Mouse (Mus musculus): ENCODE measurements at regions not wholly inside any gene's neighbourhood (a gene's known extent, or its start where the extent isn't known, plus 50 kb on each side); places are given as distances from the start of the nearest gene placed in this dataset.
"Not testable (repeated sequence)": the region's sequence is repeated elsewhere in the genome, so short reads cannot be mapped to it uniquely, and the experiment has no call there.

- in situ Hi-C loops (cut with MboI, MseI), result no loop called here
Observed at GRCm38 (mm10) chr2:168424277-168425099, 143.0 kb upstream of the Kcng1 start.

DNA sequence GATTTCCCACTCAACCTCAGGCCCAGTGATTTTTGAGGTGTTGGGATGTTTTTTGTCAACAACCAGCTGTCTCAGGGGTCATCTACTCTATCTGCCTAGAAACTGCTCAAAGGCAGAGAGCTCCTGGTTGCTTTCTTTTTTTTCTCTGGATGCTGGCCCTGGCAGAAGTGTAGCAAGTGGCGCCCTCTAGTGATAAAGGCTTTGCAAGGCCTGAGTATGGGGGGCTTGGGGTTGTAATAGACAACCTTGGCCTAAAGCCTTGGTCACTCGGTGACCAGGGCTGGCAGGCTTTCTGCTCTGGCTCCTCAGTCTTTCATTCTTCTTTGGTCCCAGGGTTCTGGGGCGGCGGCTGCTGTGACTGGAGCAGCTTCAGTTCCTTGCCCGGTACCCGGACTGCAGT lies 142.0 kb upstream of the Kcng1 start:
- in situ Hi-C loops (cut with MboI, MseI), result no loop called here

GRCm38 (mm10) chr2:168415140-168415539 lies 133.6 kb upstream of the Kcng1 start:
- in situ Hi-C loops (cut with MboI, MseI), result no loop called here

DNA sequence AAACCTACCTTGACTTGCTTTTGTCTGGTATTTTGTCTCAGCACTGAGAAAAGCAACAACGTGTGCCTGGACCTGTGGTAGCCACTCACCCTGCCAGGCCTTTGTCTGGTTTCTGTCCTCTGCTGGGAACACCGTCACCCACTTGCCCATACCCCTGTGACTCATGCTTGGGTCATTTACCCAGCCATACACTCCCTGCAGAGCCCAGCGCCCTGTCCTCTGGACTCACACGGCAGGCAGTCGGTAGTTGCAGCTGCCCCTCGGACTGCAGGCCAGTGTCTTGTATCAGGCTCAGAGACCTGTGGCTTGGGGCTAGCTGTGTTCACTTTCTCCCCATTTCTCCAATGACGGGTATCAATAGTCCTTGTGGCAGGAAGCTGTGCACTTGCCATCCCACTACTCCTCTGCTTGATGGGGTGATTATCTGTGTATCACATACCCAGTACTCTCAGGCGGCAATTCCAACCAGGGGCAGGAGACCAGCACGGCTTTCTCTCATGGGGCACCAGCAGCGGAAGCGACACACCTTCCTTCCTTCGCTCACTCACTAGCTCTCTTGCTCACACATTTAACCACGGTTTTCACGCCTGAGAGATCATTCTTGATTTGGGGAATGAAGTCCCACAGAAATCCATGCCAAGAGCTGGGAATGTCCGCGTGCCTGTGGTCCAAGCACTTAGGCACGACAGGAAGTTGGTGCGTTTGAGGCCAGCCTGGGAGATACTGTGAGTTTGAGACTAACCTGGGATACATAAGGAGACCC lies 132.8 kb upstream of the Kcng1 start:
- in situ Hi-C loops (cut with MboI, MseI), result no loop called here

DNA sequence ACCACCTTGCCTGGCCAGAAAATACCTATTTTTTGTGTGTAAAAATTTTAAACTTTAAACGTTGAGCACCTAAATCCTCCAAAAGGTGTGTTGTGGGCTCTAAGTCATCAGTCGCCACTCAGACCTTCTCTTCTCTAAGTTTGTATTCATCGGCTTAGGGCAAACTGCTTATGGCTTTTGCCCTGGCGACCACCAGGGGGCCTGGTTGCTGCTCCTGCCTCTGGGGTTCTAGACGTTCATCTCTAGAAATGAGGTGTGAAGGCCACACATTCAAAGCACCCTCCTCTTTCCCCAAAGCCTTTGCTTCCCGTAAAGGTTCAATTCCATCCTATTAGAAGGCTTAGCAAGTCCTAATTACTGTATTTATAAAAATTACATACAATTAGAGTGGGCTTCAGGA lies 131.3 kb upstream of the Kcng1 start:
- in situ Hi-C loops (cut with MboI, MseI), result no loop called here

DNA sequence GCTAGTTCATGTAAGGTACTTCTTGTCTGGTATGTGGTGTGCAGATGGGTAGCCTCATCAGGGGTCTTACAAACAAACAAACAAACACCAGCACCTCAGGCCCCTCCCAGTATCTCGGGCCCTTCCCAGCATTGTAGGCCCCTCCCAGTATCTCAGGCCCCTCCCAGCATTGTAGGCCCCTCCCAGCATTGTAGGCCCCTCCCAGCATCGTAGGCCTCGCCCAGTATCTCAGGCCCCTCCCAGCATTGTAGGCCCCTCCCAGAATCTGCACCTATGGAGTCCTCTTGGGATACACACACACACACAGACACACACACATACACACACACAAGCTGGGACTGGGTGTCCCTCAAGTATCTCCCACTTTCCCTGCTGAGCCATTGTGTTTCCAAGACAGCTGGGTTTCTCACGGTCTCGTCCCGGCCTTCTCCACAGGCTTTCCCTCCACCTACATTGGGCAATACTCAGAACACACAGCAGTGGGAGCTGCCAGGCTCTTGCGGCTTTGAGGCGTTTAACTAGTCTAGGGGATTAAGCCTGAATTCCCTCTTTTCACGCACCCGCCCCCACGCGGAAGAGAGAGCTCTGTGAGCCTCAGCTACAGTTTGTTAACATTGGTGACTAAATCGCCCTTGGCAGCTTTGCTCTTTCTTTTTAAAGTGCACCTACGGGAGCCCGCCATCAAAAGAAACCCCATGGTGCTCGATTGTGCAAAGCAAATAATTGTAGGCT lies 121.4 kb upstream of the Kcng1 start:
- in situ Hi-C loops (cut with MboI, MseI), result no loop called here

GRCm38 (mm10) chr2:168399088-168399709 lies 117.7 kb upstream of the Kcng1 start:
- in situ Hi-C loops (cut with MboI, MseI), result no loop called here

DNA sequence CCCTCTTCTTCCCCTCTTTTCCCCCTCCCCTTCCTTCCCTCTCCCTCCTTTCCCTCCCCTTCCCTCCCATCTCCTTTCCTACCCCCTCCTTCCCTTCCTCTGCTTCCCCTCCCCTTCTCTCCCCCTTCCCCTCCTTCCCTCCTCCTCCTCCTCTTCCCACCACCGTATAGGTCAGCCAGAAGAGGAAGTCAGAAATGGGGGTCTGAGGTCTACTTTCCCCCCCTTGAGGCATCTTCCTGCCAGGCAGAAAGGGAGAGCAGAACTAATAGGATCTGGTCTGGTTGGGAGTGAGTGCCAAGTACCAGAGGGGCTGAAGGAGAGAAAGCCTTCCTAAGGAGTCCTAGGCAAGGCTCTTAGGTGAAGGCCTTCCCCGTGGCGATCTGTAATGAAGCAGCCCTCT lies 114.8 kb upstream of the Kcng1 start:
- in situ Hi-C loops (cut with MboI, MseI), result no loop called here

GRCm38 (mm10) chr2:168393341-168393740 lies 111.8 kb upstream of the Kcng1 start:
- in situ Hi-C loops (cut with MboI, MseI), result no loop called here

DNA sequence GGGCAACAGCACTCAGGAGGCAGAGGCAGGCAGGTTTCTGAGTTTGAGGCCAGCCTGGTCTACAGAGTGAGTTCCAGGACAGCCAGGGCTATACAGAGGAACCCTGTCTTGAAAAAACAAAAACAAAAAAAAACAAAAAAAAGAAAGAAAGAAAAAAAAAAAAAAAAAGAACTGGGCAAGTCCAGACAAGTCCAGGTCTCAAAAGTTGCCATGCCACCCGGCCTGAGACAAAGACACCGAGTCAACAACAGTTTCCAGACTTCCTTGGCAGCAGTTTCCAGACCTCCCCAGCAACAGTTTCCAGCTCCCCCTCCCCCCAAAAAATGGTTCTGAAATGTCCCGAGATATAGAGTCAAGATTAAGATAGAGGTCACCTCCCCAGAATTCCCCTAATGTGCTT lies 110.6 kb upstream of the Kcng1 start:
- in situ Hi-C loops (cut with MboI, MseI), result not testable (repeated sequence)

DNA sequence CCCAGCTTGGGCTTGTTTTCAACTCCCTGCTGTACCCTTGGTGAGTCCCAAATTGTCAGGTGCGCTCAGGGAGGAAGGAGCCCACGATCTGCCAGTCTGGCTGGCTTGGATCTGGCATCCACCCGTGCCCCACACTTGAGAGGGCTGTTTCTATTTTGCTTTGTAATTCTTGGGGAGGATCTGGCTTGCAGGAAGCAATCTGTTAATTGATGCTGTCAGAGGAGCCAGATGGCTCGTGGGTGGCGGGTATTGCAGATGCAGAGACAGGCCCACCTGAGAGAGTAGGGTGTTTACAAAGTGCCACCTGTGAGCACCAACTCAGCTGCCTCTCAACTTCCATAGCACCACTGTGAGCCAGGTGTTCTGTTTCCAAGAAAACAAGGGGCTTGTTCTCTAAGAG lies 99.1 kb upstream of the Kcng1 start:
- in situ Hi-C loops (cut with MboI, MseI), result no loop called here

- in situ Hi-C loops (cut with MboI, MseI), result no loop called here
Observed at GRCm38 (mm10) chr2:168372356-168372755, 90.8 kb upstream of the Kcng1 start.

DNA sequence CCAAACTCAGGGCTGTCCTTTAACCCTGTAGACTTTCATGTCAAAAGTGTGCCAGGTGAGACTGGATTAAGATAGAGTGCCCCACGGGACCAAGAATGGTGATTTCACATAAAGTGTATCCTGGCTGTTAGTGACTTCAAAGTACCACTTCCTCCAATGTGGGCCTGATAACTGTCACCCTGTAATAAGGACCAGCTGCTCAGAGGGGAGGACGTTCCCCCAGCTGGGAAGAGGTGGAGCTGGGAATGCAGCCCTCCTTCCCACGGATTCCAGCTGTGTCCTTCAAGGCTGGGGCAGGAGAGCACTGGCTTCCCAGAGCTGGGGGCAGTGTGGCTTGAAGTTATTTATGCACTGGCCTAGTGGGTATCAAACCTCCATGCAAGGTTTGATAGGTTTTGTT lies 89.7 kb upstream of the Kcng1 start:
- in situ Hi-C loops (cut with MboI, MseI), result no loop called here

- in situ Hi-C loops (cut with MboI, MseI), result loop anchor here in 1 of 2 experiments (10.0 kb wide), 1 partner anchor 1814 kb away; no protein-coding TSS in a partner anchor
Observed at GRCm38 (mm10) chr2:168359200-168359599, 77.7 kb upstream of the Kcng1 start.

- in situ Hi-C loops (cut with MboI, MseI), result loop anchor here in 1 of 2 experiments (10.0 kb wide), 1 partner anchor 1814 kb away; no protein-coding TSS in a partner anchor
Observed at GRCm38 (mm10) chr2:168358551-168358950, 77.0 kb upstream of the Kcng1 start.

DNA sequence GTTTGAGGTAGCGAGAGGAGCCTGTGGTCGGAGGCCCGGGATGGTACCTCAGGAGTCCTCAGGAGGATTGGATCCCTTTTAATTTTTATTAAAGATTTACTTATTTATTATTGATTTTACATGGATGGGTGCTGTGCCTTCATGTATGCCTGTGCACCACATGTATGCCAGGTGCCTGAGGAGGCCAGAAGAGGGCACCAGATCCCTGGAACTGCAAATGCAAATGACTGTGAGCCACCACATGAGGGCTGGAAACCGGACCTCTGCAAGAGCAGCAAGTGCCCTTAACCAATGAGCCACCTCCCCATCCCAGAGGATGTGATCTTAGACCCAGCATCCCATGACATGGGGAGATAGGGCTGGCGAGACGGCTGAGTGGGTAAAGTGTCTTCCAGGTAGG lies 76.3 kb upstream of the Kcng1 start:
- in situ Hi-C loops (cut with MboI, MseI), result loop anchor here in 1 of 2 experiments (10.0 kb wide), 1 partner anchor 1813 kb away; no protein-coding TSS in a partner anchor

GRCm38 (mm10) chr2:168354397-168354796 lies 72.9 kb upstream of the Kcng1 start:
- in situ Hi-C loops (cut with MboI, MseI), result loop anchor here in 1 of 2 experiments (10.0 kb wide), 1 partner anchor 1810 kb away; no protein-coding TSS in a partner anchor

GRCm38 (mm10) chr2:168352626-168353025 lies 71.1 kb upstream of the Kcng1 start:
- in situ Hi-C loops (cut with MboI, MseI), result loop anchor here in 1 of 2 experiments (10.0 kb wide), 1 partner anchor 1808 kb away; no protein-coding TSS in a partner anchor

DNA sequence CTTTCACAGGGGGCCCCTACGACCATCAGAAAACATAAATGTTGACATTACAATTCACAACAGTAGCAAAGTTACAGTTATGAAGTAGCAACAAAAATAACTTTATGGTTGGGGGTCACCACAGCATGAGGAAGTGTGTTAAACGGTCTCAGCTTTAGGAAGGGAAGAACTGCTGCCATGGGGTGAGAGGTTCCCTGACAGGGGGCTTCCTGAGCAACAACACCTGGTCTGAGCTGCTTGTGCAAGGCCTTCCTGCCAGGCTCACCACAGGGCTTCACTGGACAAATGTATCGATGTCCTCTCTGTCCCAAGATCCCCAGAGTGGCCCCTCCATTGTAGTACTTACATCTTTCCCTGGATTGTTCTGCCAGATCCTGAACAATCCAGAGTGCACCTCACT lies 70.7 kb upstream of the Kcng1 start:
- in situ Hi-C loops (cut with MboI, MseI), result loop anchor here in 1 of 2 experiments (10.0 kb wide), 1 partner anchor 1807 kb away; no protein-coding TSS in a partner anchor

- in situ Hi-C loops (cut with MboI, MseI), result no loop called here
Observed at GRCm38 (mm10) chr2:168345384-168345783, 63.8 kb upstream of the Kcng1 start.

DNA sequence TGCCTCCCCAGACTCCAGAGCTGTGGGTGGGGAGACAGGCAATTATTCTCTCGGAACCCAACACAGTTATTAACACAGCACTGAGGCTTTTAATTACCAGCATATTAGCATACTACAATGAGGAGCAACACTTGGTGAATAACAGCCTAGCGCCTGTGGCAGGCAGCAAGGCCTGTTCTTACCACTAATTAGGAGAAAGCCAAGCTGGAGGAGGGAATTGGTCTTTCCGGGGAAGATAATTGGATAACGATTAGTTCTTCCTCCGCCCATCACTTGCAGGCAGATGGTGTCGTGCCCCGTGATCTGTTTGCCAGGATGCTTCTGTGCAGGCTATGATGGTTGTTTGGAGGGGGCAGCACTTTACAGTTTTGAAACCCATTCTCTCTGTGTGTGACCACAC lies 62.2 kb upstream of the Kcng1 start:
- in situ Hi-C loops (cut with MboI, MseI), result no loop called here
